Mouse (Mus musculus): ENCODE measurements around the gene Mcm5.

Mcm5 gene
- long read RNA-seq, experiment 1, transcript Mcm5-201 (17 exons, 3,381 nt): major isoform, 7 of 11 reads
- long read RNA-seq, experiment 1, partial matches to known transcripts: 1 of 11 reads
- long read RNA-seq, experiment 1, other reads (novel, unspliced or antisense): 2 of 11 reads
- long read RNA-seq, experiment 2, transcript Mcm5-201 (17 exons, 3,381 nt): major isoform, 8 of 9 reads
- long read RNA-seq, experiment 2, partial matches to known transcripts: 1 of 9 reads
- long read RNA-seq, experiment 2, other reads (novel, unspliced or antisense): 0 of 9 reads

DNA sequence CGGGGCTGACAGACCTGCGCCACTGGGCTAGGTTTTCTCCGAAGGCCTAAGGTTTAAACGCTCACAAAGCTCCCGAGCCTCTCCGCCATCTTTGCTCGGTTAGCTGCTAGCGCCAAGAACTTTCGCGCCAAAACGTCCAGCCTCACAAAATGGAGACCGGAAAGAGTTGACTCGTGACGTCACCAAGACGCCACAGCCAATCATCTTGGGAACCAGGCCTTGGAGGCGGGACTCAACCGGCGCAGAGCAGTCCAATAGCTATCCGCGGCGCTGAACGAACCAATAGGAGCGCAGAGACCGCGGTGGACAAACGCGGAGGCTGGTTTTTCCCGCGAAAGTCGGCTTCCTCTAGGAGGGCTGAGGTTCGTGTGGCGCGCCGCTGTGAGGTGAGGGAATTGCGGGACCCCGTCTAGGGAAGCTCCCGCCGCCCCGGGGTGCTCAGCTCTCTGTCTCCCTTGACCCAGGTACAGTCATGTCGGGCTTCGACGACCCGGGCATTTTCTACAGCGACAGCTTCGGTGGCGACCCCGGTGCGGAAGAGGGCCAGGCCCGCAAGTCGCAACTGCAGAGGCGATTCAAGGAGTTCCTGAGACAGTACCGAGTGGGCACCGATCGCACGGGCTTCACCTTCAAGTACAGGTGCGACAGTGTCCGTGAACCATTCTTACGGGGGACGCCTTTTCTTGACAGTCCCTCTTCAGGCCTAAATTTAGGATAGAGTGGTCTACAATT, at the start of gene Mcm5:
TSS of gene Mcm5 (plus strand) at position 334 of the 732 bp plus-strand sequence.
- intact Hi-C loops (cut with DNase I): loop anchor here (5.0 kb wide), 1 partner anchor 117 kb away; the partner anchor contains the start of gene Hmgxb4

DNA sequence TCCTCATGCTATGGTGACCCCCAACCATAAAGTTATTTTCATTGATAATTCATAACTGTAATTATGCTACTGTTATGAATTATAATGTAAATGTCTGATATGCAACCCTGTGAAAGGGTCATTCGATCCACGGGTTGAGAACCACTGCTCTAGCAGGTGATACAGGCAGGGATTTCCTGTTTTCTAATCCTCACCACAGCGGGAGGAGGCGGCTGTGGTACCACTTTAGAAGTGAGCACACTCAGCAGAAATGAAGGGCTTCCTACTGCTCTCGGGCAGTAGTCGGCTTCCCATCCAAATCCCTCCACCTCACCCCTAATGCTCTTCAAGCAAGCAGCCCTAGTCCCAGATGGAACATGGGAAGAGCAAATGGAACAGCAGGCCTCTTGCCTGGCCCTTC, 49.3 kb upstream of the Mcm5 start:
- intact Hi-C loops (cut with DNase I): no loop called here

- intact Hi-C loops (cut with DNase I): no loop called here
Observed at GRCm38 (mm10) chr8:75060815-75061214, 48.6 kb upstream of the Mcm5 start.

- intact Hi-C loops (cut with DNase I): no loop called here
Observed at GRCm38 (mm10) chr8:75063290-75063689, 46.1 kb upstream of the Mcm5 start.

DNA sequence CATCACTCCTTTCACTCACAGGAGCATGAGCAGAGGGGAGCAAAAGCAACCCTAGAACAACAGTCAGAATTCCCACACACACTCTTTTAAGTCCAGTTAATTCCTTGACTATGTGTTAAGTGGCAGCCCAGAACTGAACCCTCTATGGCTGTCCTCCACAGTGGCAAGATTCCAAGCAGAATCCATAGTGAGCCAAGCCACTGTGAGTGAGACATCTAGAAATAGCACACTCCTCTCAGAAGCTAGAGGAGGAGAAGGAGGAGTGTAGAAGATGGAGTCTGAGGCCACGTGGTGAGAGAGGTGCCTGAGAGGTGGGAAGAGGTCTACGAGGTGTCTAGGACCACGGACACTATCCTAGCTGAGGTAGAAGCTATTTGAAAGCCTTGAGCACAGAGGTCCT, 44.6 kb upstream of the Mcm5 start:
- intact Hi-C loops (cut with DNase I): no loop called here

GRCm38 (mm10) chr8:75067287-75067686, 42.1 kb upstream of the Mcm5 start:
- intact Hi-C loops (cut with DNase I): no loop called here

DNA sequence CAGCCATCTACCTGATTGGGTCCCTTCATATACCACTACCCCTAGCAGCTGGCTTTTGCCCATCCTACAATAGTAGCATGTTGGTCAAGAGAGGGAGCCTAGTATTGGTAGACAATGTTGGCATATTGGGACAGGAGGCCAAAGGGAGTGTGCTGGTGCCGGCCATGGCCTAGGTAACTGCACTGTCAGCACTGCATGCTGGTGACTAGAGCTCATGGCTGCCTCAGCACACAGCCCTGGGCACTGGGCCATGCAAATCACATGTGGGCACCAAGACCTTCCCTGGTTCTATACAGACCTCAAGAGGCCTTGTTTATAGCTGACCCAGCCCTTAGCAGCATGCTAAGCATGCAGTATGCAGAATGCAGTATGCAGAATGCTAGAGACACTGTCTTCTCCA, 39.1 kb upstream of the Mcm5 start:
- intact Hi-C loops (cut with DNase I): loop anchor here (2.0 kb wide), 1 partner anchor 149 kb away; no protein-coding TSS in a partner anchor

DNA sequence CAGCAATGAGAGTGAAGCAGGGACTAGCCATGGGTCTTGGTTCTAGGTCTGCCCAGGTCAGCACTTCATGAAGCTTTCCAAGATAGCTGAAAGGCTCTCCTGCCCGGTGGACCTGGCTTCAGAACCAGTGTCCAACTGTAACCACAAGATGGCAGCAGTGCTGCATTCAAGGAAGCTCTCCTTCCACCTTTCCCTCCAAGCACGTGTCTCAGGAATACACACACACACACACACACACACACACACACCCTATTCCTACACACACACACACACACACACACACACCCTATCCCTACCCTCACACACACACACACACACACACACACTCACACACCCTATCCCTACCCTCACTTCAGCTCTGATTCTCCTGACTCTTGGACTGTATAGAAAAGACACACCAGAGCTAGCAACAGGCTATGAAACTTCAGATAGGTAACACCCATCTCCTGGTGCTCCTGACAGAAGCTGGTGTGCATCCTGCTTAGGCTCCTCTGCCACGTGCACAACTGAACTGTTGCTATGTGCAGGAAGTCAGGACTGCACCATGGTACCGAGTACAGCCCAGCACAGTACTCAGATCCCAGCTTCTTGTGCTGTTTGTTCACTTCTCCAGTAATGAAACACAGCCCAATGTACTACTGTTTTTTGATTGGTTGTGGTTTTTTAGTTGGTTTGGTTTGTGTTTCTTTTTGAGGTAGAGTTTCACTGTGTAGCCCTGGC, 37.6 kb upstream of the Mcm5 start:
- intact Hi-C loops (cut with DNase I): loop anchor here (1.0 to 2.0 kb wide), 2 partner anchors 37 to 147 kb away; no protein-coding TSS in a partner anchor

DNA sequence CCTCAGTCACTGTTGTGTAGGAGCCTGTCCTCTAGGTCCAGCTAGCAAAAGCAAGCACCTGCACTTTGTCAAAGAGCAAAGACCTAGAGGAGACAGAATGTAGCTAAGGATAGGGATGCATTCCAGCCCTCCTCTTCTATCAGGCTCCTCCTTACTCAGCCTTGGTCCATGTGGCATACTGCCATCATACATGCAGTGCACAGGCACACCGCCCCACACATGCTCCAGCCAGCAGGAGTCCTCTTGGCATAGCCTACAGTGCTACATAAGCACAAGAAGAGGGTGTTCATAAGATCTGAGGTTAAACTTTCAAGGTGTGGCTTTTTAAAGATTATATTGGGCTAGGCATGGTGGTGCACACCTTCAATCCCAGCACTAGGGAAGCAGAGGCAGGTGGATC, 34.5 kb upstream of the Mcm5 start:
- intact Hi-C loops (cut with DNase I): no loop called here

GRCm38 (mm10) chr8:75078215-75078614, 31.2 kb upstream of the Mcm5 start:
- intact Hi-C loops (cut with DNase I): no loop called here

DNA sequence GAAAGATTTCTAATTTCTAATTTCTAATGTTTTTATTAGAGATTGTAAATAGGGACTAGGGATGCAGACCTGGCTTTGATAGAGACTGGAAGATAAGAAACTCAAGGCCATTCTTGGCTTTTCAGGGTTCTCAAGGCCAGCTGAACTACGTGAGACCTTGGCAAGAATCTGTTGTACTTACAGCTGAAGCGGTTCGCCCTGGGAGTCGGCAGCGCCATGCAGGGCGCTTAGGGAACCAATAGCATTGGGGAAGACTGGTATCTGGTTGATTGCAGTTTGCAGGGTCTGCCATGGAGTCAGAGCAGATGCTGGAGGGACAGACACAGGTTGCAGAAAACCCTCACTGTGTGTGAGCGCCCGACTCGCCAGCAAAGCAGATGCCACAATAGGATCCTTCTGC, 30.5 kb upstream of the Mcm5 start:
- intact Hi-C loops (cut with DNase I): no loop called here

GRCm38 (mm10) chr8:75081364-75082040, 27.9 kb upstream of the Mcm5 start:
- intact Hi-C loops (cut with DNase I): no loop called here

- intact Hi-C loops (cut with DNase I): no loop called here
Observed at GRCm38 (mm10) chr8:75082181-75082805, 27.1 kb upstream of the Mcm5 start.

DNA sequence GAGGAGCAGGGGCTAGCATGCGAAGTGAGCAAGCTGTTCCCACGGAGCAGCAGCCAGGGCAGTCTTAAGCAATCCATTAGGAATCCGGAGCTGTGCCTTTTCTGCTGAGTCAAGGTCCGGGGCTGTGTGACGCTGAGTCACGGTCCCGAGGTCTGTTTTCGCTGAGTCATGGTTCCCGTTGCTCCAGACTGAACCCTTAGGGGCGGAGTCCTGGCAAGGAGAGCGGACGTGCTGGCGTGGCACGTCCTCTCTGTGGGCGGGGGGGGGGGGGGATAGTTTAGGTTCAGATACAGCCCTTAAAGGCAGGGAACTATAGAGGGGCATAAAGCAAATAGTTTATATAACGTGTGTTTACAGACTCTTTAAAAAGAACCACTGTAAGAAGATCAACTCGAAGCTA, 25.5 kb upstream of the Mcm5 start:
- intact Hi-C loops (cut with DNase I): no loop called here

DNA sequence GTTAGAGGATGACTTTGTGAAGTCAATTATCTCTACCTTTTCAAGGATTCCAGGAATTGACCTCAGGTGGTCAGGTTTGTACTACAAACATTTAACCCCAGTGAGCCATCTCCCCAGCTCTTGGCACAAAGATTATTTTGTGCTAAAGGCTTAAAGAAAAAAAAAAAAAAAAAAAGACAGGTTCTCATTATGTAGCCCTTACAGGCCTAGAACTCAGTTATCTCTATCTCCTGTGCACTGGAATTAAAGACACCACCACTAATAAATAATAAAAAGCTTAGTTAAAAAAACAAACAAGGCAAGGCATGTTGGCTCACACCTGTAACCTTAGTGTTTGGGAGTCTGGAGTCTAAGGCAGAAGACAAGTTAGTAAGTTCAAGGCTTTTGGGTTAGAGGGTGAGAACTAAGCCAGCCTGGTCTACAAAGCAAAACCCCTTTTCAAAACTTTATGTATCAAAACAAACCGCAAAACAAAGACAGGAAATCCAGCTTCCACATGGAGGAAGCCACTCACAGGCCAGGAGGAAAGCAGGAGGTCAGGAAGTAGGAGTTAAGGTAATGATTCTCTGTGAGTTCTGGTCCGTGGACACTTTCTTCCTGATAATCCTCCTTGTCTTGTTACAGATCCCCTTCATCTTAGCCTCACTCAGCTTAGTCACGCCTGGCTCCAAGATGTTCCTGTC, 24.8 kb upstream of the Mcm5 start:
- intact Hi-C loops (cut with DNase I): no loop called here

- intact Hi-C loops (cut with DNase I): no loop called here
Observed at GRCm38 (mm10) chr8:75086002-75086401, 23.4 kb upstream of the Mcm5 start.

- intact Hi-C loops (cut with DNase I): no loop called here
Observed at GRCm38 (mm10) chr8:75087127-75087526, 22.2 kb upstream of the Mcm5 start.

- intact Hi-C loops (cut with DNase I): no loop called here
Observed at GRCm38 (mm10) chr8:75088989-75089881, 20.1 kb upstream of the Mcm5 start.

- intact Hi-C loops (cut with DNase I): no loop called here
Observed at GRCm38 (mm10) chr8:75090781-75091365, 18.5 kb upstream of the Mcm5 start.
